Mouse (Mus musculus): ENCODE data around the gene Rap1gds1.

Rap1gds1 gene

GRCm38 (mm10) chr3:139048701-139049622 lies 26.0 kb downstream of the Rap1gds1 start:
- DNase-seq = no peak

DNA sequence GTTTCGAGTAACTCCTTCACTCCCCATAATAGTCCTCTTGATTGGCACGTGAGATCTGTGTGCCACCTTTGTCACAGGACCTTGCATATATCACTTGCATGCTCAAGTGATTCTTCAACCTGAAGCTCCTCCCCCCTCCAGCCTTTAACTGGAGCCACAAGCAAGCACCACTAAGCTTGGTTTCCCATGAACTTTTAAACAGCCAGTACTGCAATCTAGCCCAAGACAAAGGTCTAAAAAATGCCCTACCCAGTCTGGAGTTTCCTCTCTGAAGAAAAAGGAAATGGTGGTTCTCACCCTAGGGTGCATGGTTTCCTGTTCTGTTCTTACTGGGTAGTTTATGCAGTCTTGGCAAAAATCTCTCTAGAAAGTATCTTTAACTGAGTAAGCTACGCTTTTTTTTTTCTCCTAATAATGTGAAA lies 32.6 kb downstream of the Rap1gds1 start:
- DNase-seq = peak; percentile 36

DNA sequence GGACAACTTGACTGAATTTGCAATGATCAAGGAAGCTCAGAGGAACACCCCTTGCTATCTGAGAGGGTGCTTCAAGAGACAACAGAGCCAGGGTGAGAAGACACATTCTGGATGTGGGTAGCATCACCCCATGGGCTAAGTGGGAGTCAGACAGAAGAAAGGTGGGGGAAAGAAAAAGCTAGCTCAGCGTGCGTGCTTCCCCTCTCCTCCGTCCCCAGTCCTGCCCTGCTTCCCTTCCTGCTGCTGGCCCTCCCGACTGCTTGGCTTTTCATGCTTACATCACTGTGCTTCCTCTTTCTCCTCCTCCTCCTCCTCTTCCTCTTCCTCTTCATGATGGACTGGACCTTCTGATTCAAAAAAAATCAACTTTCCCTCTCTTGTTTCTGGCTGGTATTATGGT lies 33.1 kb downstream of the Rap1gds1 start:
- DNase-seq = no peak

GRCm38 (mm10) chr3:139037030-139037429 lies 38.0 kb downstream of the Rap1gds1 start:
- no peak for DNase-seq

GRCm38 (mm10) chr3:139033179-139033578 lies 41.8 kb downstream of the Rap1gds1 start:
- DNase-seq = no peak

GRCm38 (mm10) chr3:139030644-139031227 lies 44.3 kb downstream of the Rap1gds1 start:
- no peak for DNase-seq

GRCm38 (mm10) chr3:139025077-139025476 lies 49.9 kb downstream of the Rap1gds1 start:
- DNase-seq = no peak

- no peak for DNase-seq
Observed at GRCm38 (mm10) chr3:139023585-139023984, 51.4 kb downstream of the Rap1gds1 start.

DNA sequence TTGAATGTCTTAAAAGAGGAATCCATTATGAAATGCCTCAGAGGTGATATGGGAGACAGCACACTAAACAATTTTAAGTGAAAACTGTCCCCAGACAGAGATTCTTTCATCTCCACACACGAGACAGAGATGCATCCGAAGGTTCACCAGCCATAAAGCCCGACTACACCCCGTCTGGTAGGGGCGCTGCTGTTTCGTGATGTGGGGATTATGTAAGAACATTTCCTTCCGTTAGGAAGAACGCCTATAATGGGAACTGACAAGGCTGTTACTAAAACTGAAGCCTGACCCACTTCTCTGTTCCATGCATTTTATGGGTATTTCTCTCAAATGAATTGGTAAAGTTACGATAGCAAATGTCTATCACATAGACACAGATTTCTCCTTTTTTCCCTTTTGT lies 62.6 kb downstream of the Rap1gds1 start:
- peak; percentile 20 for DNase-seq

DNA sequence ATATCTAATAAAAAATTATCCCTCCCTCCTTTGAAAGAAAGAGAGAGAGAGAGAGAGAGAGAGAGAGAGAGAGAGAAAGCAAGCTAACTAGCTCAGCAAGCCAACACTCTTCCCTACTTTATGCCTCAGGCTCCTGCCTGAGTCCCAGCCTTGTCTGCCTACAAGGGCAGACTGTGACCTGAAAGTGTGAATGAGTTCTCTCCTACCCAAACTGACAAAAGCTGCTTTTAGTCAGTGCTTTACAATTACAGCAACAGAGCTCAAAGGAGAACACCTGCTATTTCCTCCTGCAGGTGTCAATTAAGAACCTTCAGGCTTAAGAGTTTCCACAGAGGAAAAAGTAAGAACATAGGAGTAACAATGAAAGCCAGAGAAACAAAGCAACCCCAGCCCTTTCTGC lies 69.3 kb downstream of the Rap1gds1 start:
- peak; percentile 42 for DNase-seq

DNA sequence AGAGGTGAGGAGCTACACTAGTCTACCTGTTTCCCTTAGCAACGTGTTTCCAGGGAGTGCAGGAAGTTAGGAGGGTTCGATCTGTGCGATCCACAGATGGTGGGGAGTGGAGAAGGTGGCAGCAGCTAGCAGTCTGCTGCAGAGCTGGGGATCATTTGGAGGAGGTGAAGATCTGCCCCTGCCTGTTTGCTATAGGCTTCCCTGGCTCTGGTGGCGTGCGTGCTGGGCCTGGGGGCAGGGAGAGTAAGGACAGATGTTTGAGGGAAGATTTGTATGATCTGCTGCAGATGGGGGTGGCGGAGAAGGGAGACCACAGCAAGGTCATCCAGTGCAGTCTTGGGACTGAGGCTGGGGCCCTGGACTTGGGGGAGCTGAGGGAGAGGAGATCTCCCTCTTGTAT lies 72.2 kb downstream of the Rap1gds1 start:
- DNase-seq = no peak

DNA sequence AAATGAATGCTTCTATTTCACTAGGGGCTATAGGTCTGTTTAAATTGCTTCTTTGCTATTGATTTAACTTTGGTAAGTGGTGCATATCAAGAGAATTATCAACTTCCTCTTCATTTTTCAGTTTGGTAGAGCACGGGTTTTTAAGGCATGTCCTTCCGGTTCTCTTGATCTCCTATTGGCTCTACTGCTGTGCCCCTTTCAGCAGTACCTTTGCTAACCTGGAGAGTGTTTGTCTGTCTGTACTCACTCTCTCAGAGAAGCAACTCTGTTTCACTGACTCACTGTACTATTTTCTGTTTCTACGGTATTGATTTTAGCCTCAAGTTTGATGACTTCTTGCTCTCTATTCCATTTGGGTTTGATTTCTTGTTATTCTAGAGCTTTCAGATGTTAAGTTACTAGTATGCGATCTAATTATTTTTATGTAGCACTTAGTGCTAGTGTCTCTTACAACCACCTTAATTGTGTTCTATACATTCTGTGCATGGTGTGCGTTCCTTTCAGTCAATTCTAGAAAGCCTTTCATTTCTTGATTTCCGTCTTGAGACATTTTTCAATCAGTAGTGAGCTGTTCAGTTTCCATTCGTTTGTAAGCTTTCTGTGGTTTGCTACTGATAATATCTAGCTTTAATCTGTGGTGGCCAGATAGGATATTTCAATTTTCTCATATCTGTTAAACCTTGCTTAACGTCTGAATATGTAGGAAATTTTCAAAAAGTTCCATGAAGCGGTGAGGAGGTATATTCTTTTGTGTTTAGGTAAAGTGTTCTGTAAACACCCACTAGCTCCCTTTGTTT lies 74.7 kb downstream of the Rap1gds1 start:
- no peak for DNase-seq

DNA sequence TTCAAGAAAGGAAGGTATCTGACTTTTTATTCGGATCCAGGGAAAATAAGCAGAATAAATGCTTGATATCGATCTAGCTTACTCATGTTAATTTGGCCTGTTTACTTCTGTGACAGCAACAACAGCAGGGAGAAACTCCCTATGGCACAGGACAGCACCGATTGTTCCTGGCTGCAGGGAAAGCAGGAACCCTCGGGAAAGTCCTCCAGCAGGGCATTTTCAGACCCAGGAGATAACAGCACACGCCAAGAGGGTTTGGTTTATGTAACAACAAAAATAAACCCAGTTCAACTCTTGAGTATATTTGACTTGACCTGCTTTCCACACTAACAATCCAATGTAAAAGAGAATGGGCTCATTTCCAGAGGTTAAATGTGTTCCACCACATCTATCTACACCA lies 81.5 kb downstream of the Rap1gds1 start:
- no peak for DNase-seq

DNA sequence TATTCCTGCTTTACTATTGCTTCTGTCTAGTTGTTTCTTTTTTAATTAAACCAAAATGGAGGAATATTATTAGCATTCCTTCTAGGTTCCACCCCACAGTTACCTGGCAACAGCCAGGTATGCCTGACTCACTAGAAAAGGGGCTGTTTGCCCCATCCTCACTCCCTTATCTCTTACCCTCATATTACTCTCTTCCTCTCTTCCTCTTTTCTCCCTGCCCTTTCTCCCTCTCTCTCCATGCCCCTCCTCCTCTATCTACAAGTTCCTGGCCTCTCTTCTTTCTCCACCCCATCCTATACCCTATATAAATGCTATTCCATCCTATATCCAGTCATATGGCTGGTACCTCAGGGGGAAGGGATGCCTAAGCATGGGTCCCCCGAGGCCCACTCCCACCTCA lies 83.6 kb downstream of the Rap1gds1 start:
- DNase-seq = no peak

DNA sequence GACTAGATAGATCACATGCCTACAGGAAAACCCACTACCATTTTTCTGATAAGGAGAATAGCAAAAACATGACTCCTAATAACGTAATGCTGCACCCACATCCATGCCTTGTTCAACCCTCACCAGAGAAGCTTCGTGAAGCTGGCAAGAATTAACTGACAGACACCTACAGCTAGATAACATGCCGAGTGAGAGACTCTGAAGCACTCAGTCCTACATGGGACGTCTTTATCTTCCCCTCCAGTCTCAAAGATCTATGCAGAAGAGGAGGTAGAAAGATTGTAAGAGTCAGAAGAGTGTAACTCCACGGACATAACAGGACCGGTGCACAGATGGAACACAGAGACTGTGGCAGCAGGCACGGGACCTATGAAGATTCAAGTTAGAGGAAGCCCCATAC lies 85.9 kb downstream of the Rap1gds1 start:
- DNase-seq = no peak

- DNase-seq = no peak
Observed at GRCm38 (mm10) chr3:138988004-138988403, 87.0 kb downstream of the Rap1gds1 start.

DNA sequence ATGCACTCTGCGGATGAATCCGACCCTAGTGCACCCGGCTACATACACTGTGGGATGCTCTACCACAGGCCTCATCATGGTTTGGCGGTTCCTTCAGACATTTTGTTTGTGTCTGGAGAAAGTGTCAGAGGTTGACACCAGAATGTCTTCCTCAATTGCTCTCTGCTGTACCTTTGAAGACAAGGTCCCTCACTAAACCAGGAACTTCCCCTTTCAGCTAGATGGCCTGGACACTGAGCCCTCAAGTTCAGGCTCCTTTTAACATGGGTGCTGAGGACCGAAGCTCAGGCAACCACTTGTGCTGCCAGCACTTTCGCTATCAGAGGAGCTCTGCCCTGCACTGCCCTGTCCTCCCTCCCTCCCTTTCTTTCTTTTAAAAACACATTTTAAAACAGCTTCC lies 92.8 kb downstream of the Rap1gds1 start:
- no peak for DNase-seq

DNA sequence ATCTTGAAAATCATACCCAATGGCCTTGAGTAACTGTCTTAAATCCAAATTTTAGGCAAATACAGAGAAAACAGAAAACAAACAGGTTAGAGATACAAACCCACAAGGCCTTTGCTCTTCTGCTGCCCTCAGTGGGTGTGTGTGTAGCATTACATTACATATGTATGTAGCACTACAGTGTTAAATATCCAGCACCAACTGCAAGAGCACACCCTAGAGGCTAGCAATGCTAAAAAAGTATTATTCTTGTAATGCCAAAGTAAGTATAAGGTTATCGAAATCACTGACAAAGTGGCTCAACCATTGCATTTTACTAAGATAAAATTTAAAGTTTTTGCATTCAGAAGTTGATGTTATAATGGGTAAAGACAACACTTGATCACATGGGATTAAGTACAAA lies 97.6 kb downstream of the Rap1gds1 start:
- no peak for DNase-seq

DNA sequence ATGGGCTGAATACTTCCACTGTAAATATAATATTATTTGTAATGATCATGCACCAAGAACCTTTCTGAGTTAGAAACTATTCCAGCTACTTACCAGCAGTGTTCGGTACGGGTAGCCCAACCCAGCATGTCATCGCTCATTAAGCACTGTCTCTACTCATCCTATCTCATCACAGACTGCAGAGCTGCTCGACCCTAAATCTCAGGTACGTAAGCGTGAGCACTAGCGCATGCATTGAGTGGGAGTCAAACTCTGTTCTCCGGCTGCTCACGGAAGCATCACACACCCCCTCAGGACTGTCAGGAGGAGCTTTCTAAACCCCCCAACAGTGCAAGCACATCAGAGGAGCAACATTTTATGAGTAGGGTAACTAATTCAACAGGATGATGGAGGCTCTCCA lies 107.4 kb downstream of the Rap1gds1 start:
- DNase-seq = no peak

DNA sequence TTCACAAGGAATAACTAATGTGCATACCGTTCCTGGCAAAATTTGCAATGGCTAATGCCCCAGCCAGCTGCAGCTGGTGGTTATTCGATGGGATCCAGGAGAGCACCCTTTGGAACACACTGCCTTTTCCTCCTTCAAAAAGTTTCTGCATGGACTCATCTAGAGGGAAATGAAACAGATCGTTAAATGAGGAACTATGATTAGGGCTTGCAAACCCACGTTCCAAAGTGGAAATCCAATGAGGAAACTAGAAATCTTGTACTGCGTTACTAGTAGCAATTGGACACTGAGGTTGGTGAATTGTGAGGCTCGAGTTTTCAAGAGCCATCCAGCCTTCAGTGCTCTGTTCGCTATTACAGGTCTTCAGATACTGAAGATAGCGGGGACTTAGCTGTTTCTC lies 116.5 kb downstream of the Rap1gds1 start:
- no peak for DNase-seq

DNA sequence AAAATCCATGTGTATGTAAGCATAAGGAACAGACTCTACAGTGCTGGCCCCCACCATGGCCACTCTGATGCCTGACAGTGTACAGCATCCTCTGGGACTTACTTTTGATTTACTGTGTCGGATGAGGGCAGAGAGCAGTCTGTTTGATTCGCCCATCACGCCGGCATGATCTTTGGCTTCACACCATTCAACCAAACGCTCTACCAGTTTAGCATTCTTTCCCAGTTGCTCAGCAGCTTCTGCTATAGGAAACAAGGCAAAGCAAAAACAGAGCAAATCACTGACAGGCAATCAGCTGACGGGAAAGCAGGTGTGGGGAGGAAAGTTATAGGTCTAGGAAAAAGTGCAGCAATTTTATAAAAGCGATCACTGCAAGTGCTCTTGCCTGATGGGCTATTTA lies 119.8 kb downstream of the Rap1gds1 start:
- no peak for DNase-seq

- DNase-seq = no peak
Observed at GRCm38 (mm10) chr3:138949081-138949480, 125.9 kb downstream of the Rap1gds1 start.

- DNase-seq = no peak
Observed at GRCm38 (mm10) chr3:138945516-138945915, 129.5 kb downstream of the Rap1gds1 start.

GRCm38 (mm10) chr3:138941604-138942003 lies 133.4 kb downstream of the Rap1gds1 start:
- DNase-seq = no peak
